Mouse (Mus musculus) MEL (cell line): ENCODE measurements around the gene Podxl2. TPM values are rescaled to one million over a fixed set of nuclear protein-coding genes. Genes with fewer than 3 reads are reported as not detected.

ENCODE experiments used
- DNase-seq: peaks from one replicate; pipeline ENCODE4 v3.0.0; 2011; ENCODE audit warnings: low read depth, low spot score
- H3K27ac ChIP-seq: 2 replicates; pipeline ENCODE4 v1.5.1; 2012; ENCODE audit warnings: low read depth, mild to moderate bottlenecking, control low read depth, low read length, moderate library complexity; ENCODE audit not compliant: control insufficient read depth
- H3K27me3 ChIP-seq, 2 experiments: fragments of 150-350 bp in 1 of 2; sonication (generic) in 1 of 2; 2 replicates each; pipeline ENCODE4 v1.6.1; 2012; ENCODE audit warnings: low read length in 2 of 2, mild to moderate bottlenecking in 2 of 2, improper control_type of control experiment in 1 of 2, moderate library complexity in 1 of 2; ENCODE audit not compliant: insufficient read depth in 2 of 2, control insufficient read depth in 1 of 2
- H3K36me3 ChIP-seq, 2 experiments: 2 replicates each; pipeline ENCODE4 v1.6.1; 2012 to 2014; ENCODE audit warnings: low read length in 2 of 2, improper control_type of control experiment in 1 of 2, inconsistent platforms in 1 of 2, mild to moderate bottlenecking in 1 of 2; ENCODE audit not compliant: insufficient read depth in 2 of 2, control insufficient read depth in 1 of 2
- H3K4me1 ChIP-seq, 2 experiments: fragments of 150-350 bp in 1 of 2; sonication (generic) in 1 of 2; 2 replicates each; pipeline ENCODE4 v1.6.1; 2012; ENCODE audit warnings: low read length in 2 of 2, improper control_type of control experiment in 1 of 2, mild to moderate bottlenecking in 1 of 2; ENCODE audit not compliant: insufficient read depth in 2 of 2, control insufficient read depth in 1 of 2
- H3K4me3 ChIP-seq, 2 experiments: fragments of 150-350 bp in 1 of 2; sonication (generic) in 1 of 2; 2 replicates each; pipeline ENCODE4 v1.5.1; 2012; ENCODE audit warnings: low read depth in 2 of 2, low read length in 2 of 2, mild to moderate bottlenecking in 2 of 2, moderate library complexity in 2 of 2, control low read depth in 1 of 2, improper control_type of control experiment in 1 of 2; ENCODE audit not compliant: control insufficient read depth in 1 of 2, insufficient read depth in 1 of 2
- H3K79me2 ChIP-seq: 2 replicates; pipeline ENCODE4 v1.6.1; 2012; ENCODE audit warnings: mild to moderate bottlenecking, low read length, moderate library complexity; ENCODE audit not compliant: control insufficient read depth, poor library complexity, insufficient read depth
- H3K9ac ChIP-seq: 2 replicates; pipeline ENCODE4 v1.6.1; 2012; ENCODE audit warnings: low read depth, mild to moderate bottlenecking, control low read depth, low read length, moderate library complexity; ENCODE audit not compliant: control insufficient read depth, poor library complexity, severe bottlenecking
- H3K9me3 ChIP-seq: fragments of 150-350 bp; sonication (generic); replicated peaks from 2 replicates; pipeline ENCODE4 v1.6.1; 2012; ENCODE audit warnings: mild to moderate bottlenecking, low read length, improper control_type of control experiment, moderate library complexity; ENCODE audit not compliant: insufficient read depth
- BHLHE40 ChIP-seq: IDR thresholded peaks from 2 replicates; pipeline ENCODE4 v1.6.1; 2012; ENCODE audit warnings: low read depth, mild to moderate bottlenecking, inconsistent platforms, low read length, improper control_type of control experiment, borderline replicate concordance
- CHD2 ChIP-seq: IDR thresholded peaks from 2 replicates; pipeline ENCODE4 v1.6.1; 2011; ENCODE audit warnings: low read length, improper control_type of control experiment
- ELF1 ChIP-seq: IDR thresholded peaks from 2 replicates; pipeline ENCODE4 v1.6.1; 2014; ENCODE audit warnings: low read depth, mild to moderate bottlenecking, inconsistent platforms, low read length, improper control_type of control experiment, moderate library complexity
- EP300 ChIP-seq, 2 experiments: IDR thresholded peaks; 2 replicates each; pipeline ENCODE4 v1.6.1; 2011; ENCODE audit warnings: improper control_type of control experiment in 2 of 2, low read length in 2 of 2, low read depth in 1 of 2, mild to moderate bottlenecking in 1 of 2
- GABPA ChIP-seq: IDR thresholded peaks from 2 replicates; pipeline ENCODE4 v1.6.1; 2012; ENCODE audit warnings: low read depth, mild to moderate bottlenecking, inconsistent platforms, low read length, improper control_type of control experiment, moderate library complexity
- GATA1 ChIP-seq: IDR thresholded peaks from 2 replicates; pipeline ENCODE4 v1.6.1; 2011; ENCODE audit warnings: low read depth, low read length, improper control_type of control experiment
- MAFK ChIP-seq: IDR thresholded peaks from 2 replicates; pipeline ENCODE4 v1.6.1; 2011; ENCODE audit warnings: low read depth, mild to moderate bottlenecking, low read length, improper control_type of control experiment, borderline replicate concordance
- MAZ ChIP-seq: IDR thresholded peaks from 2 replicates; pipeline ENCODE4 v1.6.1; 2012; ENCODE audit warnings: low read depth, mild to moderate bottlenecking, inconsistent platforms, low read length, improper control_type of control experiment
- MEF2A ChIP-seq: IDR thresholded peaks from 2 replicates; pipeline ENCODE4 v1.6.1; 2014; ENCODE audit warnings: low read depth, mild to moderate bottlenecking, inconsistent platforms, low read length, improper control_type of control experiment; ENCODE audit not compliant: poor library complexity, insufficient replicate concordance, severe bottlenecking; ENCODE audit errors: extremely low read depth
- MXI1 ChIP-seq: IDR thresholded peaks from 2 replicates; pipeline ENCODE4 v1.6.1; 2011; ENCODE audit warnings: mild to moderate bottlenecking, low read depth, low read length, improper control_type of control experiment
- MYB ChIP-seq: IDR thresholded peaks from 2 replicates; pipeline ENCODE4 v1.6.1; 2011; ENCODE audit warnings: mild to moderate bottlenecking, low read depth, low read length, improper control_type of control experiment
- NRF1 ChIP-seq: IDR thresholded peaks from 2 replicates; pipeline ENCODE4 v1.6.1; 2014; ENCODE audit warnings: low read depth, mild to moderate bottlenecking, inconsistent platforms, low read length, improper control_type of control experiment, moderate library complexity; ENCODE audit not compliant: poor library complexity, insufficient read depth, severe bottlenecking
- POLR2A ChIP-seq, 2 experiments: IDR thresholded peaks; 2 replicates each; pipeline ENCODE4 v1.6.1; 2011 to 2012; ENCODE audit warnings: low read length in 2 of 2, mild to moderate bottlenecking in 2 of 2, control low read depth in 1 of 2, improper control_type of control experiment in 1 of 2, low read depth in 1 of 2, moderate library complexity in 1 of 2; ENCODE audit not compliant: control insufficient read depth in 1 of 2, insufficient read depth in 1 of 2, poor library complexity in 1 of 2
- POLR2AphosphoS5 ChIP-seq: IDR thresholded peaks from 2 replicates; pipeline ENCODE4 v1.6.1; 2012; ENCODE audit warnings: low read depth, borderline replicate concordance, mild to moderate bottlenecking, inconsistent platforms, low read length, moderate library complexity, mixed read lengths
- RCOR1 ChIP-seq: IDR thresholded peaks from 2 replicates; pipeline ENCODE4 v1.6.1; 2012; ENCODE audit warnings: low read depth, mild to moderate bottlenecking, inconsistent platforms, low read length, improper control_type of control experiment
- USF1 ChIP-seq: IDR thresholded peaks from 2 replicates; pipeline ENCODE4 v1.6.1; 2014; ENCODE audit warnings: low read depth, mild to moderate bottlenecking, inconsistent platforms, low read length, improper control_type of control experiment, moderate library complexity
- USF2 ChIP-seq, 2 experiments: IDR thresholded peaks; 2 replicates each; pipeline ENCODE4 v1.6.1; 2011 to 2012; ENCODE audit warnings: improper control_type of control experiment in 2 of 2, low read length in 2 of 2, borderline replicate concordance in 1 of 2, inconsistent platforms in 1 of 2, low read depth in 1 of 2, mild to moderate bottlenecking in 1 of 2; ENCODE audit not compliant: insufficient read depth in 1 of 2
- ZC3H11A ChIP-seq: IDR thresholded peaks from 2 replicates; pipeline ENCODE4 v1.6.1; 2012; ENCODE audit warnings: low read depth, mild to moderate bottlenecking, inconsistent platforms, low read length, improper control_type of control experiment
- ZKSCAN1 ChIP-seq: IDR thresholded peaks from 2 replicates; pipeline ENCODE4 v1.6.1; 2012; ENCODE audit warnings: low read depth, mild to moderate bottlenecking, inconsistent platforms, low read length, improper control_type of control experiment, moderate library complexity
- ZMIZ1 ChIP-seq: IDR thresholded peaks from 2 replicates; pipeline ENCODE4 v1.6.1; 2012; ENCODE audit warnings: low read depth, mild to moderate bottlenecking, inconsistent platforms, low read length, improper control_type of control experiment, moderate library complexity
- polyA plus RNA-seq, 2 experiments: library from polyadenylated mRNA; stranded (reverse) in 1 of 2; unstranded in 1 of 2; fragments of >175 nt in 1 of 2; fragments of >200 nt in 1 of 2; gene quantifications; 2 replicates each; pipeline versions ENCODE4 v1.2.1 to v1.2.4; 2012; ENCODE audit warnings: low replicate concordance in 2 of 2, low read depth in 1 of 2; ENCODE audit not compliant: insufficient read length in 2 of 2, insufficient read depth in 1 of 2, missing spikeins in 1 of 2
- total RNA-seq: library from RNA; depleted of rRNA; stranded (reverse); fragments of 300-350 nt; gene quantifications from 2 replicates; pipeline ENCODE4 v1.2.3, GENCODE M21; 2012

The Podxl2 gene
- total and polyA plus RNA-seq, 3 experiments, result 0.10 TPM; not detected in 2

DNA sequence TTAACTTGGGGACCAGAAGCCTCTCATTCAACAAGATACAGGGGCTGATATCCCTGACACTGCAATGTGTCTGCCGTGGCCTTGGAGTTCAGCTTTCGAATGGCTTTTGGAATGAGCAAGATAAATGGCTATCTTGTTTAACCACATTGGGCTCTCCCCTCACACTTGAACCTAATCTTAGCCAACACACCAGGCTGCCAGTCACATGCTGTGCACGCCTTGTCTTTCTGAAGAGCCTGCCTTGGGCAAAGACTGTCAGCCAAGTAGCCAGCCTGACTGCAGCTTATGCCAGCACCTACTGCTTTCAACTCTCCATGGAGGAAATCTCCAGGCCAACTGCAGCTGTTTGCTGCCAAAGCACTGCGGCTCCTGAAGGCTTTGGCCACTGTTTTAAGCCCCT lies 40.7 kb upstream of the Podxl2 start (continued):
- no peak for TF ChIP-seq CHD2
- TF ChIP-seq MAFK, result peak; percentile 69; the same call in 1 of the 2 replicates
- TF ChIP-seq BHLHE40, result peak; percentile 99
- TF ChIP-seq GATA1, result peak; percentile 98
- TF ChIP-seq MXI1, result peak; percentile 90
- peak; percentile 94 to 97 for TF ChIP-seq EP300 (IDR thresholded peaks at IDR 0.05; ENCODE audit: low read depth in 1 of 2, low read length in 2 of 2)
- TF ChIP-seq USF2 (IDR thresholded peaks at IDR 0.05; ENCODE audit: borderline replicate concordance in 1 of 2, insufficient read depth in 1 of 2, low read depth in 1 of 2, low read length in 2 of 2), result no peak
- TF ChIP-seq ELF1, result no peak
- TF ChIP-seq POLR2AphosphoS5, result no peak
- TF ChIP-seq ZC3H11A, result no peak

- peaks cover 7 to 18% of the 10 kb centered on the region in 2 experiments; a peak in 3 of 4 replicates for H3K4me1 ChIP-seq
These were observed 40.0 kb upstream of the Podxl2 start for GRCm38 (mm10) chr6:88914799-88915198.

GRCm38 (mm10) chr6:88913440-88913839 lies 38.6 kb upstream of the Podxl2 start:
- no peaks in the 10 kb centered on the region for H3K9me3 ChIP-seq
- no peaks in the 10 kb centered on the region for H3K27me3 ChIP-seq
- peaks cover 7 to 18% of the 10 kb centered on the region in 2 experiments; a peak in 3 of 4 replicates for H3K4me1 ChIP-seq
- H3K36me3 ChIP-seq, result peaks cover 0 to 13% of the 10 kb centered on the region in 2 experiments; a peak in 2 of 4 replicates
- DNase-seq, result no peak
- no peak for TF ChIP-seq MXI1
- no peak for TF ChIP-seq MAFK
- TF ChIP-seq USF1, result no peak
- no peak for TF ChIP-seq NRF1
- TF ChIP-seq EP300 (IDR thresholded peaks at IDR 0.05; ENCODE audit: low read depth in 1 of 2, low read length in 2 of 2), result no peak
- no peak for TF ChIP-seq ELF1
- TF ChIP-seq RCOR1, result no peak
- TF ChIP-seq MYB, result no peak
- TF ChIP-seq USF2 (IDR thresholded peaks at IDR 0.05; ENCODE audit: borderline replicate concordance in 1 of 2, insufficient read depth in 1 of 2, low read depth in 1 of 2, low read length in 2 of 2), result no peak
- no peak for TF ChIP-seq ZMIZ1
- no peak for TF ChIP-seq ZKSCAN1
- no peaks in the 10 kb centered on the region for H3K79me2 ChIP-seq
- H3K4me3 ChIP-seq, result no peak overlapping the region
- no peak overlapping the region for H3K27ac ChIP-seq
- no peak overlapping the region for H3K9ac ChIP-seq

More at GRCm38 (mm10) chr6:88914799-88915198, 40.0 kb upstream of the Podxl2 start:
- Histone ChIP-seq H3K27me3 (no peaks in the 10 kb centered on the region), H3K27ac (peak overlapping the region; percentile 94), H3K79me2 (no peaks in the 10 kb centered on the region), H3K9me3 (no peaks in the 10 kb centered on the region), H3K4me3 (no peak overlapping the region), H3K36me3 (peaks cover 0 to 13% of the 10 kb centered on the region in 2 experiments; a peak in 2 of 4 replicates), H3K9ac (no peak overlapping the region)
- DNase-seq, result no peak
- TF ChIP-seq MAFK (no peak), GABPA (no peak), MEF2A (no peak), POLR2A (IDR thresholded peaks at IDR 0.05; ENCODE audit: control insufficient read depth in 1 of 2, insufficient read depth in 1 of 2, low read depth in 1 of 2, low read length in 2 of 2, poor library complexity in 1 of 2) (no peak), MAZ (no peak)
